Mouse (Mus musculus): ENCODE data around the gene Otx1.

DNA sequence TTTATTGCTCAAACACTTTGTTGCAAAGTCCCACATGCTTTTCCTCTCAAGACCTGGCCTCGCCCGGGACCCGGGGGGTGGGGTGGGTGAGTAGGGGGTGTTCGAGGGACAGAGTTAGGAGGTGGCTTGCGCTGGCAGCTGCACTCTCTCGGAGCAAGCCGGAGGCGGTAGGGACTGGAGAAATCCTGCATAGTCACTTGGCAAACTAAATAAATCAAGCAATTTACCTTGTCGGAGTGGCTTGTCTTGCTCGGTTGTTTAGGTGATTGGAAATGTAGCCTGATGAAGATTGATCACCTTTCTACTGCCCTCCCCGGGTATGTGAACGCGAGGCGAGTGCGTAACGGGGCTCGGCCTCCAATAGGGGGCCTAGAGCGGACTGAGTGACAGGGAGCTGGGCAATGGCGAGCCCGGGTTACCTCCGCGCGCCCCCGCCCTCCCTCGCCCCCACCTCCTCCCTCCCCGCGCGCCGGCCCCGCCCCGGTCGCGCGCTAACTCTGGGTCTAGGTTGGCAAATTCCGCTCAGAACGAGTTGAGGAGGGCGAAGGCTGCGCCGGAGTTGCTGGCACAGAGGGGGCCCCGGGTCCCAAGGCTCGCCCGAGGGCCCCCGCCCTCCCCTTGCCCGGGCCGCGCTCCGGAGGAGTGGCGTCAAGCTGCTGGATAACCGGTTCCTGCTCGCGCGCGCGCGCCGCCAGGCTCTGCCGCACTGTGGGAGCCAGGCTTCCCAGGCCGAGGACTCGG, 1.2 kb downstream of the Otx1 start:
- TF ChIP-seq GATA1 (IDR thresholded peaks at IDR 0.05; ENCODE audit: borderline replicate concordance, low read length) (no peak), FLI1 (IDR thresholded peaks at IDR 0.05; ENCODE audit: low read length) (no peak)
